In genomic region chr19:14600354-14600753, GRCm38 (mm10) we compare ENCODE assay signal across 23 mouse cellular contexts. TPM values are rescaled to one million over a fixed set of nuclear protein-coding genes. Genes with fewer than 3 reads are reported as not detected.
DNase-seq lines count a peak whose midpoint lies in the region; ATAC-seq lines count a peak whose summit lies in the region.
"Had no signal": no experiment of that assay in that cellular context is flagged by ENCODE, and none has a peak within 500 bp of the region (broad histone marks: within the 10 kb centered on the region; RNA-seq: fewer than 3 reads in every experiment).

No protein-coding gene starts in this region.

- no peak overlapping the region for H3K9ac ChIP-seq in heart, embryonic 15.5 days
- no peak overlapping the region for H3K9ac ChIP-seq in liver, embryonic 12.5 days
- H3K9ac ChIP-seq: embryonic facial prominence, embryonic 12.5 days; forebrain, embryonic 13.5 days; forebrain, embryonic 15.5 days; forebrain, postnatal 0 days had no signal

- H3K4me3 ChIP-seq in heart, embryonic 15.5 days = no peak overlapping the region
- H3K4me3 ChIP-seq in liver, embryonic 12.5 days = no peak overlapping the region
- H3K4me3 ChIP-seq: embryonic facial prominence, embryonic 12.5 days; forebrain, embryonic 13.5 days; forebrain, embryonic 15.5 days had no signal

- WGBS in heart, embryonic 15.5 days = 92% methylated on average over 3 of the region's 3 CpGs
- WGBS in liver, embryonic 12.5 days (ENCODE audit: insufficient replicate concordance) = 70% methylated on average over 3 of the region's 3 CpGs

- H3K27me3 ChIP-seq in heart, embryonic 15.5 days = 0 out of 2 replicates have a peak, but pooled peaks cover 10% of the 10 kb centered on the region
- peaks cover 18% of the 10 kb centered on the region; the same call in 1 of the 2 replicates for H3K27me3 ChIP-seq in liver, embryonic 12.5 days (replicated peaks)

- ATAC-seq in heart, embryonic 15.5 days (replicated peaks; ENCODE audit: insufficient number of reproducible peaks, insufficient read depth, low FRiP score, low read depth) = no peak
- no peak for ATAC-seq in liver, embryonic 12.5 days
- ATAC-seq: activated CD4-positive, CD25-positive, alpha-beta regulatory T cell, adult 4 months; CD4-positive, CD25-positive, alpha-beta regulatory T cell, adult 4 months; forebrain, embryonic 13.5 days; forebrain, embryonic 15.5 days; forebrain, postnatal 0 days; Patski had no signal

- H3K4me1 ChIP-seq in heart, embryonic 15.5 days (replicated peaks) = peaks cover 16% of the 10 kb centered on the region
- peaks cover 26% of the 10 kb centered on the region for H3K4me1 ChIP-seq in liver, embryonic 12.5 days

- H3K9me3 ChIP-seq in heart, embryonic 15.5 days (replicated peaks) = no peaks in the 10 kb centered on the region
- no peaks in the 10 kb centered on the region for H3K9me3 ChIP-seq in liver, embryonic 12.5 days (replicated peaks)
- H3K9me3 ChIP-seq: embryonic facial prominence, embryonic 10.5 days; embryonic facial prominence, embryonic 12.5 days; forebrain, embryonic 13.5 days; forebrain, embryonic 15.5 days; G1E had no signal

- H3K36me3 ChIP-seq in heart, embryonic 15.5 days = no peaks in the 10 kb centered on the region
- H3K36me3 ChIP-seq in liver, embryonic 12.5 days = no peaks in the 10 kb centered on the region
- H3K36me3 ChIP-seq: embryonic facial prominence, embryonic 10.5 days; embryonic facial prominence, embryonic 12.5 days; forebrain, embryonic 15.5 days had no signal

- no peak overlapping the region for H3K27ac ChIP-seq in heart, embryonic 15.5 days
- H3K27ac ChIP-seq in liver, embryonic 12.5 days = no peak overlapping the region
- H3K27ac ChIP-seq: embryonic facial prominence, embryonic 10.5 days; embryonic facial prominence, embryonic 12.5 days; forebrain, embryonic 13.5 days; forebrain, embryonic 15.5 days had no signal

- peak; percentile 33 for DNase-seq in cerebellum, adult 11-12 months
- no peak for DNase-seq in cerebellum, postnatal 25 days
- peak; percentile 40 for DNase-seq in cerebellum, adult 9-11 months
- DNase-seq in cerebellum, postnatal 4 days (ENCODE audit: low spot score in 2 of 2) = no peak
- no peak for DNase-seq in heart, adult 8-10 months (ENCODE audit: low spot score)
- no peak for DNase-seq in liver
- DNase-seq: adrenal gland, adult 8-10 months; adrenal gland, postnatal 14 days; adrenal gland, postnatal 36 days; B cell, adult 2 months; cerebellum, postnatal 10 days; cerebellum, postnatal 36 days; forebrain, postnatal 0 days had no signal

- 0 out of 2 replicates have a peak overlapping the region, but pooled peaks have one; percentile 1 for H3K4me2 ChIP-seq in heart, embryonic 15.5 days
- H3K4me2 ChIP-seq in liver, embryonic 12.5 days = 0 out of 2 replicates have a peak overlapping the region, but pooled peaks have one; percentile 92
- H3K4me2 ChIP-seq: forebrain, embryonic 13.5 days had no signal

RNA-seq across cellular contexts. Expression of gene Tle4, which starts 2.5 kb away (rescaled TPM):
- 7.3 and 8.7 TPM in 2 replicates for polyA plus RNA-seq in heart, embryonic 15.5 days (2015; fragmentation: Nextera tagmentation; extraction: Ambion mirVana)
- 10 to 100 TPM in 2 of 4 experiments, 1 to 10 TPM in 2; 7.6 to 10.8 (median 9.1) TPM for total RNA-seq in heart, adult 8-10 months (2022)
- polyA plus RNA-seq in liver, embryonic 12.5 days (2016; fragmentation: Nextera tagmentation; extraction: Ambion mirVana) = 9.4 and 9.7 TPM in 2 replicates

Comparison
In these comparisons a context has a peak if more than half of its experiments do, and no peak if none do; other contexts are left out.
1. DNase-seq: peak in cerebellum, adult 11-12 months (single experiment) and cerebellum, adult 9-11 months (single experiment); none in cerebellum, postnatal 25 days (0 of 2), cerebellum, postnatal 4 days (0 of 2), heart, adult 8-10 months (single experiment) and liver (single experiment).